Mouse (Mus musculus): ENCODE measurements around the gene Gipc3. TPM values are rescaled to one million over a fixed set of nuclear protein-coding genes. Genes with fewer than 3 reads are reported as not detected.

Gipc3 gene
- polyA plus RNA-seq, 1 experiment, result 0.82 TPM

DNA sequence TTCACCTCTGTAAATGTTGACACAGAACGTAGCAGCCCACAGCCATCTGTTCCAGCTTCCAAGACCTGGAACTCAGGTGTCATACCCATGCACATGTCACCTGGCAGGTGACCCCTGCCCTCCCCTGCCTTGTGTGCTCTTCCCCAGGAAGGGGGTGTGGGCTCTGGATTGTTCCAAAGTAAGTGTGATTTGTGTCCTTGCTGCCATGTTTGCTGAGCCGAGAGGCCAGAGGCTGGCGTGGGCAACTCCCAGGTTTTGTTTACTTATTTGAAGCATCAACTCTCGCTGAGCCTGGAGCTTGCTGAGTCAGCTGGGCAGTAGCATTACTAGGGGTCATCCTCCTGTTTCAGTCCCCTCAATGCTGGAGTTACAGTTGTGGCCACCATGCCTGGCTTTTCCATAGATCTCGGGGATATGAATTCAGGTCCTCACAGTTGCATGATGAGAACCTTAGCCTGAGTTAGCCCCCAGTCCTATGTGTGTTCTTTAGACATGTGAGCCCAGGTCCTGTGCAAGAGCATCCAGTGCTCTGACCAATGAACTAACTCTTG, 45.5 kb upstream of the Gipc3 start, which contains the start of gene Gm48552:
TSS of gene Gm48552 (plus strand) at position 501 of the 551 bp plus-strand sequence.
- Histone ChIP-seq H3K4me1 (replicated peaks; ENCODE audit: control insufficient read depth, insufficient read depth, low read length) (peaks cover 24% of the 10 kb centered on the region), H3K36me3 (ENCODE audit: control insufficient read depth, insufficient read depth, low read length) (peaks cover 10% of the 10 kb centered on the region), H3K27ac (ENCODE audit: control insufficient read depth, insufficient read depth, low read length) (no peak within 1 kb of the TSS), H3K4me3 (ENCODE audit: control insufficient read depth, insufficient read depth, low read length) (no peak within 1 kb of the TSS), H3K27me3 (ENCODE audit: control insufficient read depth, insufficient read depth, low read length) (no peaks in the 10 kb centered on the region)
- TF ChIP-seq POLR2A (IDR thresholded peaks at IDR 0.05; ENCODE audit: control insufficient read depth, extremely low read depth, insufficient read depth, low read length, poor library complexity), result no peak
- TF ChIP-seq CTCF (IDR thresholded peaks at IDR 0.05; ENCODE audit: borderline replicate concordance, control insufficient read depth, extremely low read depth, insufficient read depth, low read length, poor library complexity), result no peak
- WGBS, result 93% methylated on average over 5 of the region's 5 CpGs
- DNase-seq, result no peak

DNA sequence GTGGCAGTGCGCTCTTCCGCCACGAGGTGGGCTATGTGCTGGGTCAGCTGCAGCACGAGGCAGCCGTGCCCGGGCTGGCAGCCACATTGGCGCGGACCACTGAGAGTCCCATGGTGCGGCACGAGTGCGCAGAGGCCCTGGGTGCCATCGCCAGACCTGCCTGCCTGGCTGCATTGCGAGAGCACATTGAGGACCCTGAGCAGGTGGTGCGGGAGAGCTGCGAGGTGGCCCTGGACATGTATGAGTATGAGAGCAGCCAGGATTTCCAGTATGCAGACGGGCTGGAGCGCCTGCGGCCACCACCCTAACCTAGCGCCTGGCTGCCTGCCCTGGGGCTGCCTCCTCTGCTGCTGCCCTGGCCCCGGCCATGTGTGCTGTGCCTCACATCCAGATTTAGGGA, 44.6 kb upstream of the Gipc3 start:
- WGBS, result 98% methylated on average over 20 of the region's 20 CpGs
- peaks cover 10% of the 10 kb centered on the region for H3K36me3 ChIP-seq (ENCODE audit: control insufficient read depth, insufficient read depth, low read length)
- peaks cover 16% of the 10 kb centered on the region for H3K4me1 ChIP-seq (replicated peaks; ENCODE audit: control insufficient read depth, insufficient read depth, low read length)
- no peak for TF ChIP-seq CTCF (IDR thresholded peaks at IDR 0.05; ENCODE audit: borderline replicate concordance, control insufficient read depth, extremely low read depth, insufficient read depth, low read length, poor library complexity)
- TF ChIP-seq POLR2A (IDR thresholded peaks at IDR 0.05; ENCODE audit: control insufficient read depth, extremely low read depth, insufficient read depth, low read length, poor library complexity), result no peak
- H3K27me3 ChIP-seq (ENCODE audit: control insufficient read depth, insufficient read depth, low read length), result no peaks in the 10 kb centered on the region
- no peak overlapping the region for H3K27ac ChIP-seq (ENCODE audit: control insufficient read depth, insufficient read depth, low read length)
- DNase-seq, result no peak
- no peak overlapping the region for H3K4me3 ChIP-seq (ENCODE audit: control insufficient read depth, insufficient read depth, low read length)

DNA sequence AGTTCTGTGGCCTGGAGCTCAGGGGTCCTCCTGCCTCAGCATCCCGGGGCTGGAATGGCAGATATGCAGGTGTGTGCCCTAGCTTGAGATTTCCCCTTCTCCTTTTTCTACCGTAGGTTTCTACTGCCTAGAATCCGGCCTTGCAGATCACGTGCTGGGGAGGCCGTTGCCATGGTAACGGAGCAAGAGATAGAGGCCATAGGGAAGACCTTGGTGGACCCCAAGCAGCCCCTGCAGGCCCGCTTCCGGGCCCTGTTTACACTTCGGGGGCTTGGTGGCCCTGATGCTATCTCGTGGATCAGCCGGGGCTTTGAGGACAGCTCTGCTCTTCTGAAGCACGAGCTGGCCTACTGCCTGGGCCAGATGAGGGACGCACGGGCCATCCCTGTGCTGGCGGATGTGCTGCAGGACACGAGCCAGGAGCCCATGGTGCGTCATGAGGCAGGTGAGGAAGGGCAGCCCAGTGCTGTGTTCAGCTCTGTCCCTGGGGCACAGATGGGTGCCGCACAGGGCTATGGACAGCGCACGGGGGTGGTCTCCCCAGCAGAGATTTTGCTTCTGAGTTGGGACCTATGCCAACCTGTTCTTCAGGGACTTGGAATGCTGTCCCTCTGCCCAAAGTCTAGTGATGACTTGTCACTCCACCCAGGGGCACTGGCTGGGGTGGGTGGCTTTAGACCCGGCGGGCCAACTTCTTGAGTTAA, 42.7 kb upstream of the Gipc3 start:
- DNase-seq, result no peak
- WGBS, result 87% methylated on average over 22 of the region's 22 CpGs
- H3K36me3 ChIP-seq (ENCODE audit: control insufficient read depth, insufficient read depth, low read length), result peaks cover 10% of the 10 kb centered on the region
- H3K4me1 ChIP-seq (replicated peaks; ENCODE audit: control insufficient read depth, insufficient read depth, low read length), result peaks cover 21% of the 10 kb centered on the region
- no peak for TF ChIP-seq CTCF (IDR thresholded peaks at IDR 0.05; ENCODE audit: borderline replicate concordance, control insufficient read depth, extremely low read depth, insufficient read depth, low read length, poor library complexity)
- no peak for TF ChIP-seq POLR2A (IDR thresholded peaks at IDR 0.05; ENCODE audit: control insufficient read depth, extremely low read depth, insufficient read depth, low read length, poor library complexity)
- H3K27ac ChIP-seq (ENCODE audit: control insufficient read depth, insufficient read depth, low read length), result no peak overlapping the region
- no peaks in the 10 kb centered on the region for H3K27me3 ChIP-seq (ENCODE audit: control insufficient read depth, insufficient read depth, low read length)
- H3K4me3 ChIP-seq (ENCODE audit: control insufficient read depth, insufficient read depth, low read length), result no peak overlapping the region

DNA sequence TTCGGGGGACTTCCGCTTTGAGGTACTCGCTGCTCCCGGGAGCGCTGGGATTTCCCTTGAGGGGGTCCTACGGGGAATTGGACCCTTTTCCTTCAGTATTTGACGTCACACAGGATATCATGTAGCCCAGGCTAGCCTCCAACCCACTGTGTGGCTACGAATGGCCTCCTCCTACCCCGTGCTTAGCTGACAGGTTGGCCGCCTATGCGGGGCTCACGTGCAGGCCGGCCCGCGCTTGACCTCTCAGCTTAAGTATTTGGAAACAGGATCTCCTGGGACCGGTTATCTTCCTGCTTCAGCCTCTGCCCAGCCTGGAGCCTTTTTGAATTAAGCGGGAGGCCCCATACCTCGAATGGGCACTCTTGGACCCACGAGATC, 41.5 kb upstream of the Gipc3 start:
- under 1% methylated on average over 19 of the region's 19 CpGs for WGBS
- TF ChIP-seq POLR2A (IDR thresholded peaks at IDR 0.05; ENCODE audit: control insufficient read depth, extremely low read depth, insufficient read depth, low read length, poor library complexity) (no peak), CTCF (IDR thresholded peaks at IDR 0.05; ENCODE audit: borderline replicate concordance, control insufficient read depth, extremely low read depth, insufficient read depth, low read length, poor library complexity) (no peak)
- DNase-seq, result no peak
- Histone ChIP-seq H3K4me1 (replicated peaks; ENCODE audit: control insufficient read depth, insufficient read depth, low read length) (peaks cover 21% of the 10 kb centered on the region), H3K27ac (ENCODE audit: control insufficient read depth, insufficient read depth, low read length) (peak overlapping the region; percentile 17; the same call in 1 of the 2 replicates), H3K4me3 (ENCODE audit: control insufficient read depth, insufficient read depth, low read length) (peak overlapping the region; percentile 68), H3K27me3 (ENCODE audit: control insufficient read depth, insufficient read depth, low read length) (no peaks in the 10 kb centered on the region), H3K36me3 (ENCODE audit: control insufficient read depth, insufficient read depth, low read length) (peaks cover 10% of the 10 kb centered on the region)

DNA sequence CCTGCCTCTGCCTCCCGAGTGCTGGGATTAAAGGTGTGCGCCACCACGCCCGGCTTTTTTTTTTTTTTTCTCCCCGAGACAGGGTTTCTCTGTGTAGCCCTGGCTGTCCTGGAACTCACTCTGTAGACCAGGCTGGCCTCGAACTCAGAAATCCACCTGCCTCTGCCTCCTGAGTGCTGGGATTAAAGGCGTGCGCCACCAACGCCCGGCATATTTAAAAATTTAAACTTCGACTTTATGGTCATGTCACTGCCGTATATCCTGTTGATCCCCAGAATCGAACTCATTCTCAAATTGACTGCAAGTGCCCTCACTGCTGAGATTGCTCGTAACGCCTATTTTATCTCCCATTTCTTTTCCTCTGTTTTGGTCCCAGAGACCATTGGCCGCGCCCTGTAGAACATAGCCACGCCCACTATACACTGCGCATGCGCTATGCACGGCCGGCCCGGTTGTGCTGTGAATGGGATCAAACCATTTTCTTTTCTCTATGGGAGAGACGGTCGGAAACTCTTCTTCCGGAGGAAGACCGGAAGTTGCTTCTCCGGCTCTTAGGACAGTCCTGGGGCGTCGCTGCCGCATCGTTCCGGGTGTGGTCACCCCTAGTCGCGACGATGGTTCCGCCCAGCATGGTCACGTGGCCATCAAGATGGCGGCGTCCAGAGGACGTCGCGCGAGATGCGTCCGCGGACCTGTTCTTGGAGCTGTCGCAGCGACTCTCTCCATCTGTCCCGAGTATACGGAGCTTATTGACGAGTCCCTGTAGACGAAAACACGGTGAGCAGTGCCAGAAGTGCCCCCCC, 40.9 kb upstream of the Gipc3 start, which contains the start of the genes Dohh and Gm48551:
TSS of gene Dohh (plus strand) at position 627 of the 803 bp plus-strand sequence.
TSS of gene Gm48551 (plus strand) at position 665 of the 803 bp plus-strand sequence.
- H3K36me3 ChIP-seq (ENCODE audit: control insufficient read depth, insufficient read depth, low read length), result peaks cover 10% of the 10 kb centered on the region
- no peaks in the 10 kb centered on the region for H3K27me3 ChIP-seq (ENCODE audit: control insufficient read depth, insufficient read depth, low read length)
- TF ChIP-seq CTCF (IDR thresholded peaks at IDR 0.05; ENCODE audit: borderline replicate concordance, control insufficient read depth, extremely low read depth, insufficient read depth, low read length, poor library complexity), result no peak; the same call in 1 of the 2 replicates
- TF ChIP-seq POLR2A (IDR thresholded peaks at IDR 0.05; ENCODE audit: control insufficient read depth, extremely low read depth, insufficient read depth, low read length, poor library complexity), result peak; percentile 72; the same call in 1 of the 2 replicates
- peak; percentile 96 for DNase-seq
- 8% methylated on average over 54 of the region's 54 CpGs for WGBS
- peaks cover 24% of the 10 kb centered on the region for H3K4me1 ChIP-seq (replicated peaks; ENCODE audit: control insufficient read depth, insufficient read depth, low read length)
- peak within 1 kb of the TSS; percentile 68 for H3K4me3 ChIP-seq (ENCODE audit: control insufficient read depth, insufficient read depth, low read length)
- H3K27ac ChIP-seq (ENCODE audit: control insufficient read depth, insufficient read depth, low read length), result peak within 1 kb of the TSS; percentile 17

DNA sequence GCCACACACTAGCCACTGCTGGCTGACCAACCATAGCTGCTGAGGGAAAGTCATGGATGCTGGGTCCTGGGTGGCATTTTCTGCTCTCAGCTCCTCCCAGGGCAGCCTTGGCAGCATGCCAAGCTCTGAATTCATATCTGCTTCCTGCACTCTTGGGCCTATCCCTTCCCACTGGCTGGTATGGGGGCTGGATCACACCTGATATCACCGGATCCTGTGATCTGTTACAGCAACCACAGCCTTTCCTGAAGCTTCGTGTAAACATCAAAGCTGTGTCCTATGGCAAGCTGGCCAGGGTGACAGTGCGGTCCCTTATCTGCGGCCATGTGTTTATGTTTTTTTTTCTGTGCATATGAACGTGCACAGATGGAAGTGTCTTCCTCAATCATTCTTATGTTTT, 39.0 kb upstream of the Gipc3 start:
- H3K36me3 ChIP-seq (ENCODE audit: control insufficient read depth, insufficient read depth, low read length), result peaks cover under 1% of the 10 kb centered on the region; the same call in 1 of the 2 replicates
- 4% methylated on average over 5 of the region's 5 CpGs for WGBS
- no peak overlapping the region for H3K4me3 ChIP-seq (ENCODE audit: control insufficient read depth, insufficient read depth, low read length)
- no peaks in the 10 kb centered on the region for H3K27me3 ChIP-seq (ENCODE audit: control insufficient read depth, insufficient read depth, low read length)
- TF ChIP-seq POLR2A (IDR thresholded peaks at IDR 0.05; ENCODE audit: control insufficient read depth, extremely low read depth, insufficient read depth, low read length, poor library complexity) (no peak), CTCF (IDR thresholded peaks at IDR 0.05; ENCODE audit: borderline replicate concordance, control insufficient read depth, extremely low read depth, insufficient read depth, low read length, poor library complexity) (no peak)
- DNase-seq, result no peak
- H3K27ac ChIP-seq (ENCODE audit: control insufficient read depth, insufficient read depth, low read length), result peak overlapping the region; percentile 6; the same call in 1 of the 2 replicates
- peaks cover 34% of the 10 kb centered on the region for H3K4me1 ChIP-seq (replicated peaks; ENCODE audit: control insufficient read depth, insufficient read depth, low read length)

Measured in thymus, adult 2 months (tissue).